Mouse (Mus musculus): ENCODE data around the gene Acbd5.

- no peak for TF ChIP-seq CTCF (IDR thresholded peaks at IDR 0.05 in 2 of 3, conservative IDR thresholded peaks at IDR 0.05 in 1 of 3; ENCODE audit: control insufficient read depth in 1 of 3, insufficient read depth in 1 of 3, low read depth in 2 of 3, low read length in 3 of 3, poor library complexity in 1 of 3, severe bottlenecking in 1 of 3)
- TF ChIP-seq GATA1 (IDR thresholded peaks at IDR 0.05; ENCODE audit: low read depth, low read length) = no peak
- no peak for TF ChIP-seq BHLHE40 (IDR thresholded peaks at IDR 0.05; ENCODE audit: borderline replicate concordance, low read depth, low read length)
- no peak for TF ChIP-seq ZNF384 (IDR thresholded peaks at IDR 0.05; ENCODE audit: low read depth, low read length)
- no peak for TF ChIP-seq CHD2 (IDR thresholded peaks at IDR 0.05; ENCODE audit: low read length)
- no peak for TF ChIP-seq POLR2A (IDR thresholded peaks at IDR 0.05; ENCODE audit: control insufficient read depth in 1 of 2, insufficient read depth in 1 of 2, low read depth in 1 of 2, low read length in 2 of 2, poor library complexity in 1 of 2)
Observed at GRCm38 (mm10) chr2:23052523-23052922, 15.4 kb upstream of the Acbd5 start.

All from MEL (cell line).